Mouse (Mus musculus): ENCODE data around the gene Nup153. TPM values are rescaled to one million over a fixed set of nuclear protein-coding genes. Genes with fewer than 3 reads are reported as not detected.

The Nup153 gene
- polyA plus RNA-seq, 1 experiment from 2014 or later: 42.8 TPM

GRCm38 (mm10) chr13:46743821-46744220, 16.1 kb upstream of the Nup153 start:
- ATAC-seq (ENCODE audit: insufficient read depth): no peak
- 75% methylated on average over 8 of the region's 8 CpGs for WGBS
- no peak overlapping the region for H3K4me3 ChIP-seq (ENCODE audit: low read depth, low read length)
- no peaks in the 10 kb centered on the region for H3K9me3 ChIP-seq (ENCODE audit: low read depth, low read length)
- H3K27ac ChIP-seq (ENCODE audit: low read depth): no peak overlapping the region
- H3K4me2 ChIP-seq: no peak overlapping the region
- TF ChIP-seq CTCF (IDR thresholded peaks at IDR 0.05; ENCODE audit: low read depth): no peak
- no peaks in the 10 kb centered on the region for H3K4me1 ChIP-seq (ENCODE audit: insufficient read depth)
- no peaks in the 10 kb centered on the region for H3K27me3 ChIP-seq (ENCODE audit: insufficient read depth, low read length)
- 0 out of 2 replicates have a peak, but pooled peaks cover 5% of the 10 kb centered on the region for H3K36me3 ChIP-seq (ENCODE audit: insufficient read depth)
- H3K9ac ChIP-seq: no peak overlapping the region
- DNase-seq: no peak

DNA sequence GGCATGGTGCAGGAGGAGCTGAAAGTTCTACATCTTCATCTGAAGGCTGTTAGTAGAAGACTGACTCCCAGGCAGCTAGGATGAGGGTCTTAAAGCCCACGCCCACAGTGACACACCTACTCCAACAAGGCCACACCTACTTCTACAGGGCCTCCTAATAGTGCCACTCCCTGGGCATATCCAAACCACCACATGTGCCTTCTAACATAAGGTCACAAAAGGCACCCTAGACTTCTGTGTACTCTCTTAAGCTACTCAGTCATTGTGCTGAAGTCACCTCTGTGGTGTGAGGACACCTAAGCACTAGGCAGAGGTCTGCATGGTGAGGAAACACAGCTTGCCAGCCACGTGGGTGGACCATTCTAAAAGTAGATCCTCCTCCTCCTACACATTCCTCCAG, 14.6 kb upstream of the Nup153 start:
- H3K9me3 ChIP-seq (ENCODE audit: low read depth, low read length): no peaks in the 10 kb centered on the region
- H3K36me3 ChIP-seq (ENCODE audit: insufficient read depth): no peaks in the 10 kb centered on the region
- 62% methylated on average over 2 of the region's 2 CpGs for WGBS
- H3K4me1 ChIP-seq (ENCODE audit: insufficient read depth): no peaks in the 10 kb centered on the region
- no peak overlapping the region for H3K27ac ChIP-seq (ENCODE audit: low read depth)
- H3K9ac ChIP-seq: no peak overlapping the region
- ATAC-seq (ENCODE audit: insufficient read depth) (no peak), DNase-seq (no peak)
- H3K27me3 ChIP-seq (ENCODE audit: insufficient read depth, low read length): no peaks in the 10 kb centered on the region
- no peak overlapping the region for H3K4me2 ChIP-seq
- no peak for TF ChIP-seq CTCF (IDR thresholded peaks at IDR 0.05; ENCODE audit: low read depth)
- no peak overlapping the region for H3K4me3 ChIP-seq (ENCODE audit: low read depth, low read length)

DNA sequence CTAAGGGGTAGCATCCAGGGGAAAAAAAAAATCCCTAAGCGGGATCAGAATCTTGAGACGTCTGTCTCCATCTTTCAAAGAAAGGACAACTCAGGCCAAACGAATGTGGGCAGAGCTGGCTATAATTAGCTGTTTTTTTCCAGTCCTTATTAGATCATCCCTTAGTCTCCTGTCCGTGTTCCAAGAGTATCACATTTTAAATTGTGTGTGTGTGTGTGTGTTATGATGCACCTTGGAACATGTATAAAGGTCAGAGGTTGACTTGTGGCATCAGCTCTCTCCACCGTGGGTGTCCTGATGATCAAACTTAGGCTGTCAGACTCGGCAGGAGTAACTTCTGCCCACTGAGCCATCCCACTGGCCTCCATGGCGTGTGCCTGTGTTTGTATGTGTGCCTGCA, 11.7 kb upstream of the Nup153 start:
- TF ChIP-seq CTCF (IDR thresholded peaks at IDR 0.05; ENCODE audit: low read depth): no peak
- H3K4me2 ChIP-seq: no peak overlapping the region
- 68% methylated on average over 7 of the region's 7 CpGs for WGBS
- ATAC-seq (ENCODE audit: insufficient read depth): no peak
- H3K9me3 ChIP-seq (ENCODE audit: low read depth, low read length): no peaks in the 10 kb centered on the region
- H3K4me3 ChIP-seq (ENCODE audit: low read depth, low read length): no peak overlapping the region
- H3K36me3 ChIP-seq (ENCODE audit: insufficient read depth): no peaks in the 10 kb centered on the region
- H3K9ac ChIP-seq: no peak overlapping the region
- DNase-seq: no peak
- no peaks in the 10 kb centered on the region for H3K27me3 ChIP-seq (ENCODE audit: insufficient read depth, low read length)
- H3K4me1 ChIP-seq (ENCODE audit: insufficient read depth): 0 out of 2 replicates have a peak, but pooled peaks cover 4% of the 10 kb centered on the region
- H3K27ac ChIP-seq (ENCODE audit: low read depth): no peak overlapping the region

- TF ChIP-seq CTCF (IDR thresholded peaks at IDR 0.05; ENCODE audit: low read depth): no peak
- DNase-seq (no peak), ATAC-seq (ENCODE audit: insufficient read depth) (no peak)
- Histone ChIP-seq H3K9ac (no peak overlapping the region), H3K9me3 (ENCODE audit: low read depth, low read length) (no peaks in the 10 kb centered on the region), H3K36me3 (ENCODE audit: insufficient read depth) (no peaks in the 10 kb centered on the region), H3K27me3 (ENCODE audit: insufficient read depth, low read length) (no peaks in the 10 kb centered on the region), H3K4me1 (ENCODE audit: insufficient read depth) (0 out of 2 replicates have a peak, but pooled peaks cover 4% of the 10 kb centered on the region), H3K4me3 (ENCODE audit: low read depth, low read length) (no peak overlapping the region), H3K4me2 (no peak overlapping the region), H3K27ac (ENCODE audit: low read depth) (no peak overlapping the region)
- 65% methylated on average over 4 of the region's 4 CpGs for WGBS
Measured at GRCm38 (mm10) chr13:46737482-46737881, 9.7 kb upstream of the Nup153 start.

GRCm38 (mm10) chr13:46736479-46736865, 8.7 kb upstream of the Nup153 start:
- peak; percentile 51 for DNase-seq
- H3K27me3 ChIP-seq (ENCODE audit: insufficient read depth, low read length): no peaks in the 10 kb centered on the region
- H3K27ac ChIP-seq (ENCODE audit: low read depth): peak overlapping the region; percentile 36; the same call in 1 of the 2 replicates
- H3K4me3 ChIP-seq (ENCODE audit: low read depth, low read length): peak overlapping the region; percentile 46
- H3K9ac ChIP-seq: peak overlapping the region; percentile 62
- 1% methylated on average over 12 of the region's 12 CpGs for WGBS
- H3K36me3 ChIP-seq (ENCODE audit: insufficient read depth): no peaks in the 10 kb centered on the region
- H3K4me2 ChIP-seq: peak overlapping the region; percentile 84
- 0 out of 2 replicates have a peak, but pooled peaks cover 4% of the 10 kb centered on the region for H3K4me1 ChIP-seq (ENCODE audit: insufficient read depth)
- ATAC-seq (ENCODE audit: insufficient read depth): no peak
- TF ChIP-seq CTCF (IDR thresholded peaks at IDR 0.05; ENCODE audit: low read depth): no peak
- no peaks in the 10 kb centered on the region for H3K9me3 ChIP-seq (ENCODE audit: low read depth, low read length)

GRCm38 (mm10) chr13:46735808-46736478, 8.2 kb upstream of the Nup153 start:
- H3K4me2 ChIP-seq: peak overlapping the region; percentile 84
- peak overlapping the region; percentile 46 for H3K4me3 ChIP-seq (ENCODE audit: low read depth, low read length)
- DNase-seq (peak; percentile 82), ATAC-seq (ENCODE audit: insufficient read depth) (peak; percentile 81)
- under 1% methylated on average over 20 of the region's 20 CpGs for WGBS
- peak overlapping the region; percentile 36; the same call in 1 of the 2 replicates for H3K27ac ChIP-seq (ENCODE audit: low read depth)
- H3K27me3 ChIP-seq (ENCODE audit: insufficient read depth, low read length): no peaks in the 10 kb centered on the region
- 0 out of 2 replicates have a peak, but pooled peaks have one; percentile 39 for TF ChIP-seq CTCF (IDR thresholded peaks at IDR 0.05; ENCODE audit: low read depth)
- H3K9me3 ChIP-seq (ENCODE audit: low read depth, low read length): no peaks in the 10 kb centered on the region
- H3K36me3 ChIP-seq (ENCODE audit: insufficient read depth): no peaks in the 10 kb centered on the region
- peak overlapping the region; percentile 62 for H3K9ac ChIP-seq
- H3K4me1 ChIP-seq (ENCODE audit: insufficient read depth): 0 out of 2 replicates have a peak, but pooled peaks cover 4% of the 10 kb centered on the region

- Histone ChIP-seq H3K9me3 (ENCODE audit: low read depth, low read length) (no peaks in the 10 kb centered on the region), H3K27me3 (ENCODE audit: insufficient read depth, low read length) (no peaks in the 10 kb centered on the region), H3K36me3 (ENCODE audit: insufficient read depth) (no peaks in the 10 kb centered on the region), H3K9ac (peak overlapping the region; percentile 62), H3K4me3 (ENCODE audit: low read depth, low read length) (peak overlapping the region; percentile 46), H3K4me2 (peak overlapping the region; percentile 84), H3K4me1 (ENCODE audit: insufficient read depth) (0 out of 2 replicates have a peak, but pooled peaks cover 4% of the 10 kb centered on the region), H3K27ac (ENCODE audit: low read depth) (no peak overlapping the region)
- TF ChIP-seq CTCF (IDR thresholded peaks at IDR 0.05; ENCODE audit: low read depth): no peak
- WGBS: 30% methylated on average over 11 of the region's 11 CpGs
- peak; percentile 7; the same call in 1 of the 2 replicates for ATAC-seq (ENCODE audit: insufficient read depth)
- no peak for DNase-seq
Measured at GRCm38 (mm10) chr13:46735219-46735807, 7.6 kb upstream of the Nup153 start.
